Mouse (Mus musculus): ENCODE measurements around the gene Rab9b. TPM values are rescaled to one million over a fixed set of nuclear protein-coding genes. Genes with fewer than 3 reads are reported as not detected.

The Rab9b gene
- not detected in 4 replicates for total RNA-seq (2023; ENCODE audit: inconsistent age)

DNA sequence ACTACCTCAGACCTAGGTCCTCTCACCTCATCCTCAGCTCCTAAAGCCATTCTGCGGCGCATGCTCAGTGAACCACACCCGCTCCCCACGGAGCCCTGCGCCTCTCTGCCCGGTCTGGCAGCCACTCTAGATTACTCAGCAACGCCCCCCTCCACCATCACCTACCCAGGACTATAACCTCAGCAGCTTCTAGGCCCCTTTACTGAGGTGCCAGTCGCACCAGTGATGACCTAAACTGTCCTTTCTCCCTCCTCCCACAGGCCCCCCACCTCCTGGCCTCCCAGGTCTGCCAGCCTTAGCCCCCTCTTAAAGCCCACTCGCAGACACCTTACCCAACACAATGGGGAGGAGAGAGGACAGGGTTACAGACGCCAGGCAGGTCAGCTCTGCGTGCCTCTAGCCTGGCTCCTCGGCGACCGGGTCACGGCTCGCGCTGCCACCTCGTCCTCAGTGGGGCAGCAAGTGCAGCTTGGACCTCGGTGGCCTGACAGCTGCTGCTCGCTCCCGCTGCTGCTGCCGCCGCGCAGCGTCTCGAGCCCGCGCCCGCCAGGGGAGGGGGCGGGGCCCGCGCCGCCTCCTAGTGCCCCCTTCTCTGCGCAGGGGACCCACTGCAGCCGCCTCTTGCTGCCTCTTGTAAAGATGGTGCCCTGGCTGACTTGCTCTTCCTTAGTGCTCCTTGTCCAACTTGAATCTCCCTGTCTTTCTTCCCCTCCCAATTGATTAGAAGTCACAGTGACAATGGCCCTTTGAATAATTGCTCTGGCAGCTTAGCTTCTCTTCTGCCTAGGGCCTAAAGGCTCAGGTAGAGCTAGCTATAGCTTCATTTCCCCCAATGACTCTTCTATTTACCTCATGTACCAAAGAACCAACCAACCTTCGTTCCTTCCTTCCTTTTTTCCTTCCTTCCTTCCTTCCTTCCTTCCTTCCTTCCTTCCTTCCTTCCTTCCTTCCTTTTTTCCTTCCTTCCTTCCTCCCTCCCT is at the start of gene Rab9b:
TSS of gene Rab9b (minus strand) at position 695 of the 980 bp plus-strand sequence.

DNA sequence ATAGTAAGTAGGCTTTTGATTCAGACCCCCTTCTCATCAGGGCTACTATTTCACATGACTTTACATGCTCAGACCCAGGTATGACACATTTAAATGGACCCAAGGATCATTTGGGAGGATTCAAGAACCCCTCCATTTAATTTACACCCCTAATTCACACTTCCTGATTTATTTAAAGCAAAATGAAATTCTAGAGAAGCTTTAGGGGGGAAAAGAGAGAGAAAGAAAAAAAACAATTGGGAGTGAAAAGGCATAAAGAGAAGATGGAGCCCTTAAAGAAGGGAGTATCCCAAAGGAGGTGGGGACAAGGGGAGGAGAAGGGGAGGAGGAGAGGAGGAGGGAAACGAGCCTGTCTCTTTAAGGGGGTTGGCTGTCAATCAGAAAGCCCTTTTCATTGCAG is 46.2 kb downstream of the Rab9b start, which contains the start of gene Plp1:
TSS of gene Plp1 (plus strand) at position 301 of the 400 bp plus-strand sequence.

Other genes with a start within 250 kb of the Rab9b start
- 0.24 to 0.60 TPM (median 0.46 TPM) in 4 replicates for gene Tceal1, start 160.8 kb downstream of the Rab9b start, total RNA-seq (2023; ENCODE audit: inconsistent age)
- gene Morf4l2, start 125.1 kb downstream of the Rab9b start, total RNA-seq (2023; ENCODE audit: inconsistent age): 122 to 138 TPM (median 129 TPM) in 4 replicates
- not detected in 4 replicates for gene Glra4, start 88.6 kb downstream of the Rab9b start, total RNA-seq (2023; ENCODE audit: inconsistent age)
- gene Plp1, start 46.1 kb downstream of the Rab9b start, total RNA-seq (2023; ENCODE audit: inconsistent age): 5.0 to 6.9 TPM (median 5.6 TPM) in 4 replicates
- not detected in 4 replicates for gene H2bfm, start 58.6 kb upstream of the Rab9b start, total RNA-seq (2023; ENCODE audit: inconsistent age)
- gene Tmsb15b2, start 106.7 kb upstream of the Rab9b start, total RNA-seq (2023; ENCODE audit: inconsistent age): 12.0 to 30.5 TPM (median 22.0 TPM) in 4 replicates
- gene Tmsb15l, start 108.1 kb upstream of the Rab9b start, total RNA-seq (2023; ENCODE audit: inconsistent age): 1.4 to 2.4 TPM in 2 of 4 replicates, not detected in the others
- 3.0 to 8.4 TPM (median 5.0 TPM) in 4 replicates for gene Tmsb15b1, start 108.1 kb upstream of the Rab9b start, total RNA-seq (2023; ENCODE audit: inconsistent age)
- gene Zcchc18, start 124.4 kb upstream of the Rab9b start, total RNA-seq (2023; ENCODE audit: inconsistent age): 17.4 to 21.8 TPM (median 17.8 TPM) in 4 replicates
- 49.5 to 63.8 TPM (median 54.1 TPM) in 4 replicates for gene Slc25a53, start 169.5 kb upstream of the Rab9b start, total RNA-seq (2023; ENCODE audit: inconsistent age)
- 5.7 to 7.4 TPM (median 6.0 TPM) in 4 replicates for gene Fam199x, start 180.8 kb upstream of the Rab9b start, total RNA-seq (2023; ENCODE audit: inconsistent age)

Measured in B cell, adult (primary cell).